ENCODE assay signal across 13 mouse cellular contexts in genomic region chr1:40225580-40225979, GRCm38 (mm10). TPM values are rescaled to one million over a fixed set of nuclear protein-coding genes. Genes with fewer than 3 reads are reported as not detected.
DNase-seq lines count a peak whose midpoint lies in the region; ATAC-seq and TF ChIP-seq lines count a peak whose summit lies in the region.
"Had no signal": no experiment of that assay in that cellular context is flagged by ENCODE, and none has a peak within 500 bp of the region (broad histone marks: within the 10 kb centered on the region; RNA-seq: fewer than 3 reads in every experiment).

No protein-coding gene starts in this region.

- no peak for TF ChIP-seq POLR2A in embryonic fibroblast, embryonic 13.5 days (IDR thresholded peaks at IDR 0.05; ENCODE audit: low read depth, low read length)

- ATAC-seq in heart, embryonic 16.5 days (replicated peaks; ENCODE audit: extremely low read depth, insufficient read depth, low FRiP score) = no peak
- ATAC-seq in heart, embryonic 11.5 days (replicated peaks; ENCODE audit: insufficient number of reproducible peaks, low FRiP score, low TSS enrichment) = no peak
- no peak for ATAC-seq in lung, embryonic 14.5 days (ENCODE audit: insufficient read depth)
- no peak for ATAC-seq in stomach, postnatal 0 days (ENCODE audit: low FRiP score, low TSS enrichment)
- no peak for ATAC-seq in cerebellum, adult (ENCODE audit: insufficient number of reproducible peaks, low FRiP score, low TSS enrichment)

- peaks cover 22% of the 10 kb centered on the region for H3K4me1 ChIP-seq in heart, embryonic 16.5 days (ENCODE audit: control insufficient read depth, insufficient read depth, low read length)
- H3K4me1 ChIP-seq in heart, embryonic 11.5 days (ENCODE audit: control insufficient read depth, insufficient read depth, low read length) = peaks cover 4% of the 10 kb centered on the region; the same call in 1 of the 2 replicates
- H3K4me1 ChIP-seq in lung, embryonic 14.5 days (ENCODE audit: insufficient read depth) = peaks cover 22% of the 10 kb centered on the region
- peaks cover 9% of the 10 kb centered on the region; the same call in 1 of the 2 replicates for H3K4me1 ChIP-seq in embryonic fibroblast, embryonic 13.5 days (ENCODE audit: control insufficient read depth, insufficient read depth, low read length)
- H3K4me1 ChIP-seq in stomach, postnatal 0 days (replicated peaks; ENCODE audit: control insufficient read depth, insufficient read depth) = peaks cover 3% of the 10 kb centered on the region

- peak overlapping the region; percentile 44 for H3K4me3 ChIP-seq in heart, embryonic 16.5 days (ENCODE audit: low read length)
- H3K4me3 ChIP-seq in heart, embryonic 11.5 days (ENCODE audit: low read depth, low read length) = no peak overlapping the region
- H3K4me3 ChIP-seq in lung, embryonic 14.5 days (ENCODE audit: low read depth, low read length) = no peak overlapping the region
- peak overlapping the region; percentile 26; the same call in 1 of the 2 replicates for H3K4me3 ChIP-seq in embryonic fibroblast, embryonic 13.5 days (ENCODE audit: insufficient read depth, low read length)
- 0 out of 2 replicates have a peak overlapping the region, but pooled peaks have one; percentile 27 for H3K4me3 ChIP-seq in stomach, postnatal 0 days (ENCODE audit: low read depth, low read length)
- H3K4me3 ChIP-seq: left cerebral cortex, adult 2 months; limb, embryonic 15.5 days had no signal

- WGBS in heart, embryonic 16.5 days = 57% methylated on average over 2 of the region's 2 CpGs
- 56% methylated on average over 2 of the region's 2 CpGs for WGBS in heart, embryonic 11.5 days (ENCODE audit: insufficient replicate concordance)
- 39% methylated on average over 2 of the region's 2 CpGs for WGBS in lung, embryonic 14.5 days
- 47% methylated on average over 2 of the region's 2 CpGs for WGBS in stomach, postnatal 0 days

- no peak overlapping the region; the same call in 1 of the 2 replicates for H3K9ac ChIP-seq in heart, embryonic 16.5 days (ENCODE audit: low read length)
- no peak overlapping the region for H3K9ac ChIP-seq in heart, embryonic 11.5 days (ENCODE audit: low read depth, low read length)
- no peak overlapping the region for H3K9ac ChIP-seq in lung, embryonic 14.5 days
- H3K9ac ChIP-seq in stomach, postnatal 0 days (ENCODE audit: low read length) = no peak overlapping the region; the same call in 1 of the 2 replicates
- H3K9ac ChIP-seq: limb, embryonic 15.5 days had no signal

- TF ChIP-seq CTCF in lung, embryonic 14.5 days (IDR thresholded peaks at IDR 0.05; ENCODE audit: low read depth) = no peak
- no peak for TF ChIP-seq CTCF in embryonic fibroblast, embryonic 13.5 days (IDR thresholded peaks at IDR 0.05; ENCODE audit: borderline replicate concordance, insufficient read depth, low read length)
- no peak for TF ChIP-seq CTCF in stomach, postnatal 0 days (IDR thresholded peaks at IDR 0.05; ENCODE audit: low read depth)

- TF ChIP-seq EP300 in stomach, postnatal 0 days (optimal IDR thresholded peaks at IDR 0.05) = no peak

- no peaks in the 10 kb centered on the region for H3K27me3 ChIP-seq in heart, embryonic 16.5 days (ENCODE audit: control insufficient read depth, insufficient read depth, low read length)
- no peaks in the 10 kb centered on the region for H3K27me3 ChIP-seq in heart, embryonic 11.5 days (ENCODE audit: control insufficient read depth, insufficient read depth, low read length)
- no peaks in the 10 kb centered on the region for H3K27me3 ChIP-seq in lung, embryonic 14.5 days (ENCODE audit: insufficient read depth, low read length)
- no peaks in the 10 kb centered on the region for H3K27me3 ChIP-seq in stomach, postnatal 0 days (ENCODE audit: control insufficient read depth, insufficient read depth, low read length)
- H3K27me3 ChIP-seq: limb, embryonic 15.5 days had no signal

- H3K4me2 ChIP-seq in heart, embryonic 16.5 days (ENCODE audit: low read depth, low read length) = peak overlapping the region; percentile 60
- H3K4me2 ChIP-seq in heart, embryonic 11.5 days = no peak overlapping the region
- peak overlapping the region; percentile 57 for H3K4me2 ChIP-seq in lung, embryonic 14.5 days
- H3K4me2 ChIP-seq in stomach, postnatal 0 days (replicated peaks; ENCODE audit: low read depth) = peak overlapping the region; percentile 51

- H3K27ac ChIP-seq in heart, embryonic 16.5 days (ENCODE audit: low read length) = peak overlapping the region; percentile 82; the same call in 1 of the 2 replicates
- H3K27ac ChIP-seq in heart, embryonic 11.5 days (ENCODE audit: low read depth, low read length) = no peak overlapping the region
- H3K27ac ChIP-seq in lung, embryonic 14.5 days (ENCODE audit: low read depth) = peak overlapping the region; percentile 74; the same call in 1 of the 2 replicates
- H3K27ac ChIP-seq in embryonic fibroblast, embryonic 13.5 days (ENCODE audit: insufficient read depth, low read length) = peak overlapping the region; percentile 86
- peak overlapping the region; percentile 41 for H3K27ac ChIP-seq in stomach, postnatal 0 days (replicated peaks)
- H3K27ac ChIP-seq: left cerebral cortex, adult 2 months had no signal

- H3K9me3 ChIP-seq in heart, embryonic 16.5 days (replicated peaks; ENCODE audit: control insufficient read depth, low read length) = no peaks in the 10 kb centered on the region
- H3K9me3 ChIP-seq in heart, embryonic 11.5 days (replicated peaks; ENCODE audit: control insufficient read depth, low read length) = no peaks in the 10 kb centered on the region
- H3K9me3 ChIP-seq in lung, embryonic 14.5 days (ENCODE audit: low read depth, low read length) = no peaks in the 10 kb centered on the region
- H3K9me3 ChIP-seq in stomach, postnatal 0 days (ENCODE audit: control insufficient read depth, low read length) = no peaks in the 10 kb centered on the region
- H3K9me3 ChIP-seq: limb, embryonic 15.5 days had no signal

- no peak for DNase-seq in lung, embryonic 14.5 days
- no peak for DNase-seq in lung, adult 18-20 months
- DNase-seq in stomach, postnatal 0 days (ENCODE audit: low spot score) = no peak
- DNase-seq: adrenal gland, postnatal 10 days; cerebellum, postnatal 36 days; right cerebral cortex, postnatal 14 days; thymus, postnatal 36 days had no signal

- no peaks in the 10 kb centered on the region for H3K36me3 ChIP-seq in heart, embryonic 16.5 days (ENCODE audit: control insufficient read depth, insufficient read depth)
- no peaks in the 10 kb centered on the region for H3K36me3 ChIP-seq in heart, embryonic 11.5 days (ENCODE audit: control insufficient read depth, insufficient read depth, low read length)
- H3K36me3 ChIP-seq in lung, embryonic 14.5 days (ENCODE audit: insufficient read depth) = no peaks in the 10 kb centered on the region
- no peaks in the 10 kb centered on the region for H3K36me3 ChIP-seq in stomach, postnatal 0 days (ENCODE audit: control insufficient read depth, insufficient read depth, low read length)
- H3K36me3 ChIP-seq: limb, embryonic 15.5 days had no signal

RNA-seq across cellular contexts. Expression of gene Il1r1, which starts 0.7 kb away (rescaled TPM):
- 7.8 and 8.1 TPM in 2 replicates for polyA plus RNA-seq in heart, embryonic 16.5 days (2015; fragmentation: Nextera tagmentation; extraction: Ambion mirVana)
- polyA plus RNA-seq in heart, embryonic 11.5 days (2014; fragmentation: Nextera tagmentation; extraction: Ambion mirVana) = 7.9 and 9.8 TPM in 2 replicates
- polyA plus RNA-seq in lung, embryonic 14.5 days (2014; fragmentation: Nextera tagmentation; extraction: Ambion mirVana) = 8.3 and 9.5 TPM in 2 replicates
- 45.8 and 72.2 TPM in 2 replicates for polyA plus RNA-seq in embryonic fibroblast, embryonic 13.5 days (2011; ENCODE audit: insufficient read length, low read depth, missing spikeins)
- polyA plus RNA-seq in stomach, postnatal 0 days (2015; fragmentation: Nextera tagmentation; extraction: Ambion mirVana) = 7.3 TPM in 2 replicates

Comparison
In these comparisons a context has a peak if more than half of its experiments do, and no peak if none do; other contexts are left out.
1. H3K4me3 ChIP-seq: peak in heart, embryonic 16.5 days (single experiment), embryonic fibroblast, embryonic 13.5 days (single experiment) and stomach, postnatal 0 days (single experiment); none in heart, embryonic 11.5 days (single experiment) and lung, embryonic 14.5 days (single experiment).